8 mouse cellular contexts compared by ENCODE assay signal in the genomic region with DNA sequence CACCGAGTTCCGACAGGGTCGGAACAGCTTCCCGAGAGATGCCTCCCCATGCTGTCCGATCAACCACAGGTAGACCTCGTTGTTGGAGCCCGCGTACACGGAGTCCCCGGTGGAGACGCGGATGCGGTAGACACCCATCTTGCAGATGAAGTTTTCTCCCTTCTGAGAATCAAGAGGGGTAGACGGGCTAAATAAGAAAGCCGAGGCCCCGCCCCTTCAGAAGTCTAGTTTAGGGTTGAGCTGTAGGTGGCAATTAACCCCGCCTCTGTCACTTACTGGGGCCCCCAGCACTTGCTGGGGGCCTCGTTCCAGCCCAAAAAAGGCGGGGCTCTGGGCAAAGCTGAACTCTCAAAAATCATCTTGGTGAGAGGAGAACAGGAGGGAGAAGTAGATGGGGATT. TPM values are rescaled to one million over a fixed set of nuclear protein-coding genes. Genes with fewer than 3 reads are reported as not detected.
DNase-seq lines count a peak whose midpoint lies in the region; ATAC-seq and TF ChIP-seq lines count a peak whose summit lies in the region.

A gene (minus strand): TSS at position 164 of the 400 bp plus-strand sequence.

- DNase-seq in c-Kit-positive CD71-positive TER-119-positive erythroid progenitor cells, embryonic 14.5 days (ENCODE audit: low spot score): peak; percentile 22
- DNase-seq in lung, postnatal 10 days: peak; percentile 7
- peak; percentile 34 for DNase-seq in thymus, adult 2 months
- no peak for DNase-seq in left cerebral cortex, postnatal 14 days (ENCODE audit: low spot score in 2 of 2)
- no peak for DNase-seq in frontal cortex, postnatal 10 days (ENCODE audit: low spot score in 2 of 2)
- DNase-seq in frontal cortex, postnatal 25 days (ENCODE audit: low spot score in 2 of 2): no peak

- no peak for ATAC-seq in hindbrain, embryonic 12.5 days (ENCODE audit: low FRiP score)

- no peak within 1 kb of the TSS for H3K27ac ChIP-seq in hindbrain, embryonic 12.5 days
- H3K27ac ChIP-seq in thymus, adult 2 months (ENCODE audit: control insufficient read depth, insufficient read depth, low read length): no peak within 1 kb of the TSS

- H3K9me3 ChIP-seq in E14TG2a.4 (ENCODE audit: low read length): no peaks in the 10 kb centered on the region
- H3K9me3 ChIP-seq in hindbrain, embryonic 12.5 days (replicated peaks): no peaks in the 10 kb centered on the region

- H3K4me1 ChIP-seq in E14TG2a.4 (replicated peaks; ENCODE audit: low read depth, low read length): peaks cover 58% of the 10 kb centered on the region
- H3K4me1 ChIP-seq in hindbrain, embryonic 12.5 days: peaks cover 11% of the 10 kb centered on the region
- H3K4me1 ChIP-seq in thymus, adult 2 months (replicated peaks; ENCODE audit: control insufficient read depth, insufficient read depth, low read length): no peaks in the 10 kb centered on the region

- peak within 1 kb of the TSS; percentile 59 for H3K4me2 ChIP-seq in hindbrain, embryonic 12.5 days (replicated peaks)

- whole genome bisulfite sequencing in hindbrain, embryonic 12.5 days: 1% methylated on average over 19 of the region's 19 CpGs
- WGBS in thymus, adult 2 months: 1% methylated on average over 19 of the region's 19 CpGs

- TF ChIP-seq POLR2A in thymus, adult 2 months (IDR thresholded peaks at IDR 0.05; ENCODE audit: control insufficient read depth, extremely low read depth, insufficient read depth, low read length, poor library complexity): no peak

- no peaks in the 10 kb centered on the region for H3K36me3 ChIP-seq in E14TG2a.4 (ENCODE audit: insufficient read depth, low read length)
- no peaks in the 10 kb centered on the region for H3K36me3 ChIP-seq in hindbrain, embryonic 12.5 days
- no peaks in the 10 kb centered on the region for H3K36me3 ChIP-seq in thymus, adult 2 months (ENCODE audit: control insufficient read depth, insufficient read depth, low read length)

- peaks cover 70% of the 10 kb centered on the region for H3K27me3 ChIP-seq in E14TG2a.4 (ENCODE audit: insufficient read depth, low read length)
- H3K27me3 ChIP-seq in hindbrain, embryonic 12.5 days: peaks cover 47% of the 10 kb centered on the region
- H3K27me3 ChIP-seq in thymus, adult 2 months (ENCODE audit: control insufficient read depth, insufficient read depth, low read length): no peaks in the 10 kb centered on the region; the same call in 1 of the 2 replicates

- H3K4me3 ChIP-seq in E14TG2a.4 (replicated peaks; ENCODE audit: low read length): peak within 1 kb of the TSS; percentile 66
- H3K4me3 ChIP-seq in hindbrain, embryonic 12.5 days: peak within 1 kb of the TSS; percentile 27
- no peak within 1 kb of the TSS for H3K4me3 ChIP-seq in thymus, adult 2 months (ENCODE audit: control insufficient read depth, insufficient read depth, low read length)

- H3K9ac ChIP-seq in hindbrain, embryonic 12.5 days: no peak within 1 kb of the TSS; the same call in 1 of the 2 replicates

- intact Hi-C loops in left cerebral cortex, postnatal 14 days (cut with DNase I): no loop called here

- TF ChIP-seq CTCF in E14TG2a.4 (conservative IDR thresholded peaks at IDR 0.05; ENCODE audit: low read length): no peak
- no peak for TF ChIP-seq CTCF in thymus, adult 2 months (IDR thresholded peaks at IDR 0.05; ENCODE audit: borderline replicate concordance, control insufficient read depth, extremely low read depth, insufficient read depth, low read length, poor library complexity)

RNA-seq across cellular contexts. Expression of the gene that starts here (rescaled TPM):
- 0.09 TPM in 1 of 2 replicates, not detected in the other for polyA plus RNA-seq in hindbrain, embryonic 12.5 days (2016; fragmentation: Nextera tagmentation; extraction: Ambion mirVana)
- 10.3 and 14.5 TPM in 2 replicates for polyA plus RNA-seq in thymus, adult 2 months (2012; rRNA removed)
- total RNA-seq in left cerebral cortex, postnatal 14 days (2021): not detected

Comparison
In these comparisons a context has a peak if more than half of its experiments do, and no peak if none do; other contexts are left out.
1. RNA of the gene that starts here (polyA plus RNA-seq): 10.3 to 14.5 TPM in thymus, adult 2 months; 0.09 TPM in hindbrain, embryonic 12.5 days; every median in the first group is over 10 times any median in the second.
2. DNase-seq: peak in c-Kit-positive CD71-positive TER-119-positive erythroid progenitor cells, embryonic 14.5 days (single experiment), lung, postnatal 10 days (single experiment) and thymus, adult 2 months (single experiment); none in left cerebral cortex, postnatal 14 days (0 of 2), frontal cortex, postnatal 10 days (0 of 2) and frontal cortex, postnatal 25 days (0 of 2).